Mouse (Mus musculus) myocyte (in vitro differentiated cells): Measurements from ENCODE around the gene Cyp4v3.

ENCODE experiments used
- E2F4 ChIP-seq: IDR thresholded peaks from one replicate; pipeline ENCODE4 v1.6.1; 2011; ENCODE audit warnings: mild to moderate bottlenecking, control low read depth, moderate library complexity; ENCODE audit not compliant: insufficient read depth
- MAX ChIP-seq: IDR thresholded peaks from one replicate; pipeline ENCODE4 v1.6.1; 2011; ENCODE audit warnings: low read depth, mild to moderate bottlenecking, control low read depth
- MYOG ChIP-seq, 3 experiments: IDR thresholded peaks; one replicate each; pipeline ENCODE4 v1.6.1; 2011; ENCODE audit warnings: control low read depth in 2 of 3, low read depth in 2 of 3, mild to moderate bottlenecking in 2 of 3; ENCODE audit not compliant: insufficient read length in 2 of 3, control insufficient read depth in 1 of 3, insufficient read depth in 1 of 3
- POLR2A ChIP-seq: IDR thresholded peaks from one replicate; pipeline ENCODE4 v1.6.1; 2011; ENCODE audit warnings: low read depth, mild to moderate bottlenecking, control low read depth, moderate library complexity; ENCODE audit not compliant: insufficient read length
- POLR2AphosphoS2 ChIP-seq: IDR thresholded peaks from one replicate; pipeline ENCODE4 v1.6.1; 2011; ENCODE audit warnings: low read depth, control low read depth; ENCODE audit not compliant: insufficient read length
- TCF12 ChIP-seq: IDR thresholded peaks from one replicate; pipeline ENCODE4 v1.6.1; 2011; ENCODE audit warnings: mild to moderate bottlenecking, control low read depth; ENCODE audit not compliant: poor library complexity, insufficient read depth, severe bottlenecking
- USF1 ChIP-seq: IDR thresholded peaks from one replicate; pipeline ENCODE4 v1.6.1; 2011; ENCODE audit warnings: low read depth, mild to moderate bottlenecking, control low read depth, moderate library complexity

GRCm38 (mm10) chr8:45258421-45258820, 74.6 kb downstream of the Cyp4v3 start:
- TF ChIP-seq E2F4 (no peak), MAX (no peak), POLR2A (no peak), POLR2AphosphoS2 (no peak), USF1 (no peak), MYOG (IDR thresholded peaks at IDR 0.05; ENCODE audit: control insufficient read depth in 1 of 3, insufficient read depth in 1 of 3, insufficient read length in 2 of 3, low read depth in 2 of 3) (no peak), TCF12 (no peak)
